Mouse (Mus musculus) kidney, postnatal 0 days (tissue): ENCODE measurements around the gene Rgs10. TPM values are rescaled to one million over a fixed set of nuclear protein-coding genes. Genes with fewer than 3 reads are reported as not detected.

Source experiments
- ATAC-seq: fragments of 200-750 bp; cut with Nextera tagmentation; replicated peaks from 2 replicates; pipeline ENCODE4 v1.8.0; 2017; ENCODE audit warnings: low read depth, moderate number of reproducible peaks, moderate TSS enrichment, moderate library complexity; ENCODE audit not compliant: low FRiP score
- DNase-seq: peaks from one replicate; pipeline ENCODE4 v3.0.0-alpha.2; 2016; ENCODE audit warnings: low spot score
- H3K27ac ChIP-seq: fragments of 300-500 bp; sonication (generic); 2 replicates; pipeline ENCODE4 v1.5.1; 2014; ENCODE audit warnings: mild to moderate bottlenecking
- H3K27me3 ChIP-seq: fragments of 300-500 bp; sonication (generic); 2 replicates; pipeline ENCODE4 v1.6.1; 2014; ENCODE audit warnings: low read length, mixed read lengths; ENCODE audit not compliant: insufficient read depth
- H3K36me3 ChIP-seq: fragments of 300-500 bp; sonication (generic); 2 replicates; pipeline ENCODE4 v1.6.1; 2014; ENCODE audit warnings: low read length, mixed read lengths; ENCODE audit not compliant: insufficient read depth
- H3K4me1 ChIP-seq: fragments of 300-500 bp; sonication (generic); replicated peaks from 2 replicates; pipeline ENCODE4 v1.6.1; 2014; ENCODE audit warnings: antibody characterized with exemption, low read length, mixed read lengths; ENCODE audit not compliant: insufficient read depth
- H3K4me2 ChIP-seq: fragments of 300-500 bp; sonication (generic); 2 replicates; pipeline ENCODE4 v1.6.1; 2014; ENCODE audit warnings: mild to moderate bottlenecking, low read length, moderate library complexity, mixed read lengths
- H3K4me3 ChIP-seq: fragments of 300-500 bp; sonication (generic); replicated peaks from 2 replicates; pipeline ENCODE4 v1.5.1; 2014; ENCODE audit warnings: low read depth, low read length
- H3K9ac ChIP-seq: fragments of 300-500 bp; sonication (generic); 2 replicates; pipeline ENCODE4 v1.6.1; 2014; ENCODE audit warnings: low read depth, low read length
- H3K9me3 ChIP-seq: fragments of 300-500 bp; sonication (generic); replicated peaks from 2 replicates; pipeline ENCODE4 v1.6.1; 2016; ENCODE audit warnings: low read length, inconsistent platforms, mixed read lengths
- CTCF ChIP-seq: IDR thresholded peaks from 2 replicates; pipeline ENCODE4 v1.5.1; 2016; ENCODE audit warnings: antibody characterized with exemption, low read depth, mild to moderate bottlenecking, moderate library complexity
- WGBS: fragments of 180-500 bp; shearing (Covaris S2); extraction: QIAGEN DNeasy Blood & Tissue Kit; methylation state at CpG from one replicate; pipeline ENCODE4 v1.1.7; 2014; 5-methylcytosine and 5-hydroxymethylcytosine counted together
- polyA plus RNA-seq: library from polyadenylated mRNA; unstranded; fragments of >200 nt; fragmentation: Nextera tagmentation; extraction: Ambion mirVana; gene quantifications from 2 replicates; pipeline ENCODE4 v1.2.1, GENCODE M21; 2015

Gene Rgs10
- polyA plus RNA-seq = 5.4 and 6.6 TPM in 2 replicates

- Histone ChIP-seq H3K4me1 (peaks cover 7% of the 10 kb centered on the region; the same call in 1 of the 2 replicates), H3K36me3 (no peaks in the 10 kb centered on the region), H3K4me3 (peak within 1 kb of the TSS; percentile 73), H3K9me3 (no peaks in the 10 kb centered on the region), H3K4me2 (peak within 1 kb of the TSS; percentile 99), H3K27me3 (peaks cover 36% of the 10 kb centered on the region), H3K27ac (no peak within 1 kb of the TSS), H3K9ac (peak within 1 kb of the TSS; percentile 48)
- WGBS = under 1% methylated on average over 88 of the region's 102 CpGs
- DNase-seq = peak; percentile 49
- no peak for TF ChIP-seq CTCF
- ATAC-seq = peak; percentile 68; the same call in 1 of the 2 replicates
Measured at GRCm38 (mm10) chr7:128417930-128418779, at the start of gene Rgs10. Rgs10 (minus strand) TSS chr7:128418758.

GRCm38 (mm10) chr7:128462406-128462805 lies 43.8 kb upstream of the Rgs10 start:
- DNase-seq = no peak
- 70% methylated on average over 5 of the region's 5 CpGs for WGBS

GRCm38 (mm10) chr7:128461285-128462215 lies 43.0 kb upstream of the Rgs10 start, which contains the start of gene Tial1:
Tial1 (minus strand) TSS chr7:128461717.
- H3K4me1 ChIP-seq = peaks cover 16% of the 10 kb centered on the region
- H3K36me3 ChIP-seq = no peaks in the 10 kb centered on the region
- H3K9me3 ChIP-seq = no peaks in the 10 kb centered on the region
- H3K27ac ChIP-seq = peak within 1 kb of the TSS; percentile 97
- TF ChIP-seq CTCF = no peak
- ATAC-seq = peak; percentile 99
- peak within 1 kb of the TSS; percentile 83 for H3K4me2 ChIP-seq
- peak within 1 kb of the TSS; percentile 83 for H3K4me3 ChIP-seq
- peak; percentile 100 for DNase-seq
- H3K9ac ChIP-seq = peak within 1 kb of the TSS; percentile 79
- H3K27me3 ChIP-seq = no peaks in the 10 kb centered on the region
- WGBS = under 1% methylated on average over 69 of the region's 69 CpGs

More at GRCm38 (mm10) chr7:128462406-128462805, 43.8 kb upstream of the Rgs10 start:
- Histone ChIP-seq H3K4me2 (peak overlapping the region; percentile 55; the same call in 1 of the 2 replicates), H3K36me3 (no peaks in the 10 kb centered on the region), H3K9ac (no peak overlapping the region), H3K27ac (no peak overlapping the region), H3K27me3 (no peaks in the 10 kb centered on the region), H3K9me3 (no peaks in the 10 kb centered on the region), H3K4me1 (peaks cover 15% of the 10 kb centered on the region), H3K4me3 (0 out of 2 replicates have a peak overlapping the region, but pooled peaks have one; percentile 13)
- ATAC-seq = no peak
- no peak for TF ChIP-seq CTCF

GRCm38 (mm10) chr7:128460865-128461228 lies 42.3 kb upstream of the Rgs10 start:
- ATAC-seq = peak; percentile 1; the same call in 1 of the 2 replicates
- Histone ChIP-seq H3K27ac (peak overlapping the region; percentile 97), H3K4me1 (peaks cover 16% of the 10 kb centered on the region), H3K4me3 (peak overlapping the region; percentile 83), H3K36me3 (no peaks in the 10 kb centered on the region), H3K27me3 (no peaks in the 10 kb centered on the region), H3K9ac (peak overlapping the region; percentile 79), H3K9me3 (no peaks in the 10 kb centered on the region), H3K4me2 (peak overlapping the region; percentile 83)
- TF ChIP-seq CTCF = no peak
- WGBS = 2% methylated on average over 21 of the region's 23 CpGs
- no peak for DNase-seq

- 0 out of 2 replicates have a peak, but pooled peaks have one; percentile 0 for ATAC-seq
- peaks cover 16% of the 10 kb centered on the region for H3K4me1 ChIP-seq
- peak; percentile 55 for DNase-seq
- no peaks in the 10 kb centered on the region for H3K36me3 ChIP-seq
- peak overlapping the region; percentile 83 for H3K4me2 ChIP-seq
- WGBS = under 1% methylated on average over 36 of the region's 36 CpGs
- H3K27me3 ChIP-seq = no peaks in the 10 kb centered on the region
- peak overlapping the region; percentile 83 for H3K4me3 ChIP-seq
- no peak for TF ChIP-seq CTCF
- peak overlapping the region; percentile 79 for H3K9ac ChIP-seq
- H3K9me3 ChIP-seq = no peaks in the 10 kb centered on the region
- peak overlapping the region; percentile 97 for H3K27ac ChIP-seq
Measured at GRCm38 (mm10) chr7:128460131-128460864, 41.7 kb upstream of the Rgs10 start.
